Mouse (Mus musculus): ENCODE measurements at regions not wholly inside any gene's neighbourhood (a gene's known extent, or its start where the extent isn't known, plus 50 kb on each side); places are given as distances from the start of the nearest gene placed in this dataset.

DNA sequence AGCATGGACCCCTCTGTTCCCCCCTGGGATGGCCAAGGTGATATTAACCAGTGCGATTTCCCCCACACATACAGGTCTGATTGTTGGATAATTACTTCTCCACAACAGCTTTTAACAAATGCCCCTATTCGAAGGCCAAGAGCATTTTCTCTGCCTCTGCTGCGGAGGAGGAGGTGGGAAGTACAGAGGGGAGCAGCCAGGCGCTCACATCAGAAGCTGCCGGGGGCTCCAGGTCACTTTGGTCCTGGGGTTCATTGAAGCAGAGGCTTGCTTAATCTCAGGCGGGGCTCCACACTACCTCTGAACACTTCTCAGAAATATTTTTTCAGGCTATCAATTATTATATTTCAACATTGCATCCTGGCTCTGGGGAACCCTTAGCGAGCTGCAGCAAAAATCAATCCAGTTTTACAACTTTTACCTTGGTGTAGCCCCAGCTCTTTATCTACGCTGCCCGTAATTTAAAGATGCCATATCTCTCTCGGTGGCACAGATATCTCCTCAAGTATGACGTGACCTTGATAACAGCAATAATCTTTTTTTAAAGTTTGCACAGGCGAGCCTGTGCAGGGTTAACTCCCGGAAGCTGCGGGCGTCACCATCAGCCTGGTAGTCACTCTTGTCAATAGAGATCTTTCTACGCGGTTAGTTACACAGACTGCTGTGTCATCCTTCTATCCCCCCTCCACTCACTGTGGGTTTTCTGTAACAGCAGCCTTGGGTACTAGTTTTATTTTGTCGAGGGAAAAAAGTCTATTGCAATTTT, 307.5 kb upstream of the Pou3f3 start:
- no peaks in the 10 kb centered on the region for H3K4me1 ChIP-seq (ENCODE audit: control insufficient read depth in 1 of 2, insufficient read depth in 2 of 2, low read length in 2 of 2)
- H3K9me3 ChIP-seq (replicated peaks; ENCODE audit: insufficient read depth, low read length) = no peaks in the 10 kb centered on the region
- no peaks in the 10 kb centered on the region for H3K36me3 ChIP-seq (ENCODE audit: control insufficient read depth in 1 of 2, insufficient read depth in 2 of 2, low read length in 2 of 2)
- H3K9ac ChIP-seq (ENCODE audit: control insufficient read depth, low read depth, low read length, poor library complexity, severe bottlenecking) = no peak overlapping the region
- TF ChIP-seq E2F4 (IDR thresholded peaks at IDR 0.05; ENCODE audit: borderline replicate concordance, low read depth, low read length) = no peak
- no peak for TF ChIP-seq MYB (IDR thresholded peaks at IDR 0.05; ENCODE audit: low read depth, low read length)
- TF ChIP-seq MAX (IDR thresholded peaks at IDR 0.05; ENCODE audit: low read length) = no peak
- TF ChIP-seq RCOR1 (IDR thresholded peaks at IDR 0.05; ENCODE audit: low read depth, low read length) = no peak
- TF ChIP-seq MAFK (IDR thresholded peaks at IDR 0.05; ENCODE audit: borderline replicate concordance, low read depth, low read length) = no peak
- TF ChIP-seq POLR2A (IDR thresholded peaks at IDR 0.05; ENCODE audit: control insufficient read depth in 1 of 2, insufficient read depth in 1 of 2, low read depth in 1 of 2, low read length in 2 of 2, poor library complexity in 1 of 2) = no peak
- no peak for TF ChIP-seq CHD1 (IDR thresholded peaks at IDR 0.05; ENCODE audit: low read depth, low read length)
- no peak for TF ChIP-seq SIN3A (IDR thresholded peaks at IDR 0.05; ENCODE audit: low read length)
- no peak for TF ChIP-seq POLR2AphosphoS2 (IDR thresholded peaks at IDR 0.05; ENCODE audit: low read length)
- TF ChIP-seq GATA1 (IDR thresholded peaks at IDR 0.05; ENCODE audit: low read depth, low read length) = no peak
- TF ChIP-seq ZC3H11A (IDR thresholded peaks at IDR 0.05; ENCODE audit: low read depth, low read length) = no peak
- no peak for TF ChIP-seq NELFE (IDR thresholded peaks at IDR 0.05; ENCODE audit: low read depth, low read length)
- TF ChIP-seq MEF2A (IDR thresholded peaks at IDR 0.05; ENCODE audit: extremely low read depth, insufficient replicate concordance, low read depth, low read length, poor library complexity, severe bottlenecking) = no peak
- TF ChIP-seq ZNF384 (IDR thresholded peaks at IDR 0.05; ENCODE audit: low read depth, low read length) = no peak
- TF ChIP-seq JUND (IDR thresholded peaks at IDR 0.05; ENCODE audit: low read depth, low read length) = no peak
- no peak for TF ChIP-seq ETS1 (IDR thresholded peaks at IDR 0.05; ENCODE audit: low read depth, low read length)
- TF ChIP-seq MYC (IDR thresholded peaks at IDR 0.05; ENCODE audit: low read depth, low read length) = no peak
- no peak for TF ChIP-seq HCFC1 (IDR thresholded peaks at IDR 0.05; ENCODE audit: low read depth, low read length)
- TF ChIP-seq USF1 (IDR thresholded peaks at IDR 0.05; ENCODE audit: low read depth, low read length) = no peak
- no peak for TF ChIP-seq MAZ (IDR thresholded peaks at IDR 0.05; ENCODE audit: low read depth, low read length)
- no peak overlapping the region for H3K4me3 ChIP-seq (ENCODE audit: control insufficient read depth in 1 of 2, insufficient read depth in 1 of 2, low read depth in 2 of 2, low read length in 2 of 2)
- no peak overlapping the region for H3K27ac ChIP-seq (ENCODE audit: control insufficient read depth, low read depth, low read length)
- no peak for DNase-seq (ENCODE audit: low read depth, low spot score)
- no peaks in the 10 kb centered on the region for H3K27me3 ChIP-seq (ENCODE audit: control insufficient read depth in 1 of 2, insufficient read depth in 2 of 2, low read length in 2 of 2)
- no peaks in the 10 kb centered on the region for H3K79me2 ChIP-seq (ENCODE audit: control insufficient read depth, insufficient read depth, low read length, poor library complexity)

DNA sequence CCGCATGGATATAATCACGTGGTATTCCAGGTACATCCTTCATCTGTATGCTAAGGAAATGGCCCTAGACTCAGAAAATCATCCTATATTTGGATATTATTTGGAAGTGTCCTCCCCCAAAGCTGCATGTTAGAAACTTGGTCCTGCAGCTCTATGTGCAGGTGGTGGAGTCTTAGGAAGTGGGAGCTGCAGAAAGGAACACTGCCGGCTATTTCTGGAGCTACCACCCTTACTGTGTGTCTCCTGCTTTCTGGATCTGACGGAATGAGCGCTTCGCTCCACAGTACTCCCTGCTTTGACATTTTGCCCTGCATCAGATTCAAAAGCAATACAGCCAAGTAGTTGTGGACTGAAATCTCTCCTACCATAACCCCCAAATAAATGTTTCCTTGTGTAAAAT, 306.8 kb upstream of the Pou3f3 start:
- H3K9me3 ChIP-seq (replicated peaks; ENCODE audit: insufficient read depth, low read length) = no peaks in the 10 kb centered on the region
- no peak overlapping the region for H3K9ac ChIP-seq (ENCODE audit: control insufficient read depth, low read depth, low read length, poor library complexity, severe bottlenecking)
- TF ChIP-seq CTCF (IDR thresholded peaks at IDR 0.05 in 2 of 3, conservative IDR thresholded peaks at IDR 0.05 in 1 of 3; ENCODE audit: control insufficient read depth in 1 of 3, insufficient read depth in 1 of 3, low read depth in 2 of 3, low read length in 3 of 3, poor library complexity in 1 of 3, severe bottlenecking in 1 of 3) (no peak), POLR2AphosphoS2 (IDR thresholded peaks at IDR 0.05; ENCODE audit: low read length) (no peak)
- H3K4me1 ChIP-seq (ENCODE audit: control insufficient read depth in 1 of 2, insufficient read depth in 2 of 2, low read length in 2 of 2) = no peaks in the 10 kb centered on the region
- H3K27ac ChIP-seq (ENCODE audit: control insufficient read depth, low read depth, low read length) = no peak overlapping the region
- no peak overlapping the region for H3K4me3 ChIP-seq (ENCODE audit: control insufficient read depth in 1 of 2, insufficient read depth in 1 of 2, low read depth in 2 of 2, low read length in 2 of 2)
- H3K36me3 ChIP-seq (ENCODE audit: control insufficient read depth in 1 of 2, insufficient read depth in 2 of 2, low read length in 2 of 2) = no peaks in the 10 kb centered on the region
- DNase-seq (ENCODE audit: low read depth, low spot score) = no peak
- no peaks in the 10 kb centered on the region for H3K79me2 ChIP-seq (ENCODE audit: control insufficient read depth, insufficient read depth, low read length, poor library complexity)
- no peaks in the 10 kb centered on the region for H3K27me3 ChIP-seq (ENCODE audit: control insufficient read depth in 1 of 2, insufficient read depth in 2 of 2, low read length in 2 of 2)

Measured in MEL (cell line).